Mouse (Mus musculus) adipocyte (in vitro differentiated cells): ENCODE results near the gene Olr1.

Source experiments
- DNase-seq: peaks from one replicate; pipeline ENCODE4 v3.0.0-alpha.2; 2016; ENCODE audit warnings: low spot score

Olr1 gene

GRCm38 (mm10) chr6:129507024-129507423 lies at the start of gene Olr1:
Gene Olr1 (minus strand): TSS chr6:129507165.
- DNase-seq, result peak; percentile 76

GRCm38 (mm10) chr6:129548009-129548408 lies 41.0 kb upstream of the Olr1 start:
- DNase-seq, result peak; percentile 47

- DNase-seq, result no peak
Observed at GRCm38 (mm10) chr6:129547277-129547676, 40.3 kb upstream of the Olr1 start.

- peak; percentile 87 for DNase-seq
Observed at GRCm38 (mm10) chr6:129543709-129544606, 37.0 kb upstream of the Olr1 start.

GRCm38 (mm10) chr6:129542540-129542939 lies 35.6 kb upstream of the Olr1 start:
- DNase-seq, result no peak

GRCm38 (mm10) chr6:129541931-129542330 lies 35.0 kb upstream of the Olr1 start:
- no peak for DNase-seq

- DNase-seq, result no peak
Observed at GRCm38 (mm10) chr6:129538555-129538954, 31.6 kb upstream of the Olr1 start.

GRCm38 (mm10) chr6:129535723-129536122 lies 28.8 kb upstream of the Olr1 start:
- no peak for DNase-seq

GRCm38 (mm10) chr6:129534627-129535190 lies 27.7 kb upstream of the Olr1 start:
- DNase-seq, result no peak

GRCm38 (mm10) chr6:129534057-129534456 lies 27.1 kb upstream of the Olr1 start:
- peak; percentile 67 for DNase-seq

GRCm38 (mm10) chr6:129532942-129533860 lies 26.2 kb upstream of the Olr1 start, which contains the start of gene Gabarapl1:
Gene Gabarapl1 (plus strand): TSS chr6:129533160.
- peak; percentile 95 for DNase-seq

- DNase-seq, result peak; percentile 100
Observed at GRCm38 (mm10) chr6:129532556-129532941, 25.6 kb upstream of the Olr1 start.

- no peak for DNase-seq
Observed at GRCm38 (mm10) chr6:129530261-129530660, 23.3 kb upstream of the Olr1 start.

GRCm38 (mm10) chr6:129529605-129530004 lies 22.6 kb upstream of the Olr1 start:
- no peak for DNase-seq

- no peak for DNase-seq
Observed at GRCm38 (mm10) chr6:129527416-129527815, 20.5 kb upstream of the Olr1 start.

GRCm38 (mm10) chr6:129526069-129526468 lies 19.1 kb upstream of the Olr1 start:
- no peak for DNase-seq

- DNase-seq, result peak; percentile 81
Observed at GRCm38 (mm10) chr6:129517752-129518408, 10.9 kb upstream of the Olr1 start.

- no peak for DNase-seq
Observed at GRCm38 (mm10) chr6:129516388-129516787, 9.4 kb upstream of the Olr1 start.

GRCm38 (mm10) chr6:129515068-129515467 lies 8.1 kb upstream of the Olr1 start:
- no peak for DNase-seq

- DNase-seq, result no peak
Observed at GRCm38 (mm10) chr6:129514376-129514775, 7.4 kb upstream of the Olr1 start.

- peak; percentile 38 for DNase-seq
Observed at GRCm38 (mm10) chr6:129513409-129513808, 6.4 kb upstream of the Olr1 start.

GRCm38 (mm10) chr6:129512868-129513267 lies 5.9 kb upstream of the Olr1 start:
- DNase-seq, result no peak
